Mouse (Mus musculus) liver, postnatal 0 days (tissue): ENCODE measurements around the gene Faap100.

Experiments used
- CTCF ChIP-seq: sonication (generic); IDR thresholded peaks from 2 replicates; pipeline ENCODE4 v1.5.1; 2016; ENCODE audit warnings: antibody characterized with exemption, low read depth
- EP300 ChIP-seq: IDR thresholded peaks from 2 replicates; pipeline ENCODE4 v1.6.1; 2016; ENCODE audit warnings: antibody characterized with exemption, low read depth, mild to moderate bottlenecking

DNA sequence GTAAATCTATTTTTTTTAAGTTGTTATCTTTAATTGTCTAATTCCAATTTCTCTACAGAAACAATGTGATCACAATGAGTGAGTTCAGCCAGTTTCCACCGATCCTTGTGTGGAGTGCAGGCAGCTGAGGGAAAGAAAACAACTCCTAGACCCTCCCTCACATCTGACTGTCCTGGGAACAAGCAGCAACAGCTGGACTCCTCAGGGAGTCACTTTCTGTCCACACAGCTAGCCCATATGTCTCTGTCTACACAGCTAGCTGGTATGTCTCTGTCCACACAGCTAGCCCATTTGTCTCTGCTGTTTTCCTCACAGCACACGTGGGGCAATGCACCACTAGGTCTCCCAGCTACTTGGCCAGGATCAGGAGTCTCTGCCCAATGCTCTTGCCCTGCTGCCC, 19.0 kb upstream of the Faap100 start:
- TF ChIP-seq EP300 = no peak
- TF ChIP-seq CTCF = no peak
